Mouse (Mus musculus): Measurements from ENCODE around the gene Cabp2.

- TF ChIP-seq CHD2 (IDR thresholded peaks at IDR 0.05; ENCODE audit: low read depth, low read length) (no peak), HCFC1 (IDR thresholded peaks at IDR 0.05; ENCODE audit: borderline replicate concordance, insufficient read depth, low read length) (no peak), ZNF384 (IDR thresholded peaks at IDR 0.05; ENCODE audit: low read depth, low read length) (no peak)
Measured at GRCm38 (mm10) chr19:4102626-4103025, 21.2 kb downstream of the Cabp2 start.
